Mouse (Mus musculus): Measurements from ENCODE around the gene Rasal1. TPM values are rescaled to one million over a fixed set of nuclear protein-coding genes. Genes with fewer than 3 reads are reported as not detected.

Gene Rasal1
- polyA plus RNA-seq, 1 experiment from 2014 or later = 0.27 TPM

- Histone ChIP-seq H3K27ac (ENCODE audit: low read depth, low read length) (no peak overlapping the region), H3K27me3 (ENCODE audit: control insufficient read depth, insufficient read depth, low read length) (peaks cover 19% of the 10 kb centered on the region), H3K4me3 (ENCODE audit: low read depth, low read length) (no peak overlapping the region)
These were observed 4.5 kb downstream of the Rasal1 start for GRCm38 (mm10) chr5:120652915-120653701.

GRCm38 (mm10) chr5:120653873-120654272 is 5.3 kb downstream of the Rasal1 start:
- no peak overlapping the region for H3K4me2 ChIP-seq
- H3K9me3 ChIP-seq (replicated peaks; ENCODE audit: control insufficient read depth, low read length) = no peaks in the 10 kb centered on the region
- no peak overlapping the region for H3K27ac ChIP-seq (ENCODE audit: low read depth, low read length)
- H3K4me3 ChIP-seq (ENCODE audit: low read depth, low read length) = no peak overlapping the region
- no peak for ATAC-seq (replicated peaks; ENCODE audit: insufficient number of reproducible peaks, low FRiP score, low TSS enrichment)
- peaks cover 22% of the 10 kb centered on the region for H3K27me3 ChIP-seq (ENCODE audit: control insufficient read depth, insufficient read depth, low read length)
- H3K4me1 ChIP-seq (ENCODE audit: control insufficient read depth, insufficient read depth, low read length) = peaks cover 7% of the 10 kb centered on the region; the same call in 1 of the 2 replicates
- 79% methylated on average over 2 of the region's 2 CpGs for WGBS (ENCODE audit: insufficient replicate concordance)
- no peaks in the 10 kb centered on the region for H3K36me3 ChIP-seq (ENCODE audit: control insufficient read depth, insufficient read depth, low read length)
- H3K9ac ChIP-seq (ENCODE audit: low read depth, low read length) = no peak overlapping the region

More at GRCm38 (mm10) chr5:120652915-120653701, 4.5 kb downstream of the Rasal1 start:
- H3K4me2 ChIP-seq = no peak overlapping the region
- H3K9me3 ChIP-seq (replicated peaks; ENCODE audit: control insufficient read depth, low read length) = no peaks in the 10 kb centered on the region
- no peak overlapping the region for H3K9ac ChIP-seq (ENCODE audit: low read depth, low read length)
- 80% methylated on average over 28 of the region's 28 CpGs for WGBS (ENCODE audit: insufficient replicate concordance)
- peaks cover 14% of the 10 kb centered on the region for H3K4me1 ChIP-seq (ENCODE audit: control insufficient read depth, insufficient read depth, low read length)
- no peaks in the 10 kb centered on the region for H3K36me3 ChIP-seq (ENCODE audit: control insufficient read depth, insufficient read depth, low read length)
- no peak for ATAC-seq (replicated peaks; ENCODE audit: insufficient number of reproducible peaks, low FRiP score, low TSS enrichment)

- Histone ChIP-seq H3K36me3 (ENCODE audit: control insufficient read depth, insufficient read depth, low read length) (no peaks in the 10 kb centered on the region), H3K9ac (ENCODE audit: low read depth, low read length) (no peak overlapping the region), H3K27ac (ENCODE audit: low read depth, low read length) (no peak overlapping the region), H3K4me2 (no peak overlapping the region), H3K9me3 (replicated peaks; ENCODE audit: control insufficient read depth, low read length) (no peaks in the 10 kb centered on the region), H3K4me3 (ENCODE audit: low read depth, low read length) (no peak overlapping the region), H3K27me3 (ENCODE audit: control insufficient read depth, insufficient read depth, low read length) (peaks cover 4% of the 10 kb centered on the region; the same call in 1 of the 2 replicates), H3K4me1 (ENCODE audit: control insufficient read depth, insufficient read depth, low read length) (no peaks in the 10 kb centered on the region)
- no peak for ATAC-seq (replicated peaks; ENCODE audit: insufficient number of reproducible peaks, low FRiP score, low TSS enrichment)
- 74% methylated on average over 12 of the region's 12 CpGs for WGBS (ENCODE audit: insufficient replicate concordance)
These were observed 7.7 kb downstream of the Rasal1 start for GRCm38 (mm10) chr5:120656281-120656751.

- H3K27me3 ChIP-seq (ENCODE audit: control insufficient read depth, insufficient read depth, low read length) = peaks cover 18% of the 10 kb centered on the region; the same call in 1 of the 2 replicates
- 51% methylated on average over 5 of the region's 5 CpGs for WGBS (ENCODE audit: insufficient replicate concordance)
- H3K9me3 ChIP-seq (replicated peaks; ENCODE audit: control insufficient read depth, low read length) = no peaks in the 10 kb centered on the region
These were observed 12.2 kb downstream of the Rasal1 start for GRCm38 (mm10) chr5:120660816-120661215.

GRCm38 (mm10) chr5:120664888-120665287 is 16.3 kb downstream of the Rasal1 start:
- WGBS (ENCODE audit: insufficient replicate concordance) = 55% methylated on average over 2 of the region's 2 CpGs
- peaks cover 24% of the 10 kb centered on the region for H3K27me3 ChIP-seq (ENCODE audit: control insufficient read depth, insufficient read depth, low read length)
- no peaks in the 10 kb centered on the region for H3K4me1 ChIP-seq (ENCODE audit: control insufficient read depth, insufficient read depth, low read length)
- H3K36me3 ChIP-seq (ENCODE audit: control insufficient read depth, insufficient read depth, low read length) = no peaks in the 10 kb centered on the region
- no peak for ATAC-seq (replicated peaks; ENCODE audit: insufficient number of reproducible peaks, low FRiP score, low TSS enrichment)
- no peak overlapping the region for H3K9ac ChIP-seq (ENCODE audit: low read depth, low read length)
- no peak overlapping the region for H3K4me2 ChIP-seq
- no peak overlapping the region for H3K27ac ChIP-seq (ENCODE audit: low read depth, low read length)
- no peak overlapping the region for H3K4me3 ChIP-seq (ENCODE audit: low read depth, low read length)
- no peaks in the 10 kb centered on the region for H3K9me3 ChIP-seq (replicated peaks; ENCODE audit: control insufficient read depth, low read length)

More at GRCm38 (mm10) chr5:120660816-120661215, 12.2 kb downstream of the Rasal1 start:
- H3K4me2 ChIP-seq = no peak overlapping the region
- no peak overlapping the region for H3K4me3 ChIP-seq (ENCODE audit: low read depth, low read length)
- no peak overlapping the region for H3K9ac ChIP-seq (ENCODE audit: low read depth, low read length)
- ATAC-seq (replicated peaks; ENCODE audit: insufficient number of reproducible peaks, low FRiP score, low TSS enrichment) = no peak
- H3K27ac ChIP-seq (ENCODE audit: low read depth, low read length) = no peak overlapping the region
- H3K36me3 ChIP-seq (ENCODE audit: control insufficient read depth, insufficient read depth, low read length) = no peaks in the 10 kb centered on the region
- no peaks in the 10 kb centered on the region for H3K4me1 ChIP-seq (ENCODE audit: control insufficient read depth, insufficient read depth, low read length)

GRCm38 (mm10) chr5:120668761-120669160 is 20.1 kb downstream of the Rasal1 start:
- Histone ChIP-seq H3K27ac (ENCODE audit: low read depth, low read length) (no peak overlapping the region), H3K4me2 (no peak overlapping the region), H3K9me3 (replicated peaks; ENCODE audit: control insufficient read depth, low read length) (no peaks in the 10 kb centered on the region), H3K9ac (ENCODE audit: low read depth, low read length) (no peak overlapping the region), H3K27me3 (ENCODE audit: control insufficient read depth, insufficient read depth, low read length) (peaks cover 14% of the 10 kb centered on the region), H3K4me3 (ENCODE audit: low read depth, low read length) (no peak overlapping the region), H3K4me1 (ENCODE audit: control insufficient read depth, insufficient read depth, low read length) (no peaks in the 10 kb centered on the region), H3K36me3 (ENCODE audit: control insufficient read depth, insufficient read depth, low read length) (no peaks in the 10 kb centered on the region)
- WGBS (ENCODE audit: insufficient replicate concordance) = 69% methylated on average over 7 of the region's 7 CpGs
- ATAC-seq (replicated peaks; ENCODE audit: insufficient number of reproducible peaks, low FRiP score, low TSS enrichment) = no peak

- Histone ChIP-seq H3K4me2 (no peak overlapping the region), H3K27ac (ENCODE audit: low read depth, low read length) (no peak overlapping the region)
- 82% methylated on average over 7 of the region's 7 CpGs for WGBS (ENCODE audit: insufficient replicate concordance)
These were observed 21.5 kb downstream of the Rasal1 start for GRCm38 (mm10) chr5:120670132-120670531.

GRCm38 (mm10) chr5:120671865-120672264 is 23.3 kb downstream of the Rasal1 start:
- H3K4me3 ChIP-seq (ENCODE audit: low read depth, low read length) = no peak overlapping the region
- no peak overlapping the region for H3K4me2 ChIP-seq
- H3K9me3 ChIP-seq (replicated peaks; ENCODE audit: control insufficient read depth, low read length) = no peaks in the 10 kb centered on the region
- H3K4me1 ChIP-seq (ENCODE audit: control insufficient read depth, insufficient read depth, low read length) = no peaks in the 10 kb centered on the region
- H3K27ac ChIP-seq (ENCODE audit: low read depth, low read length) = no peak overlapping the region
- no peaks in the 10 kb centered on the region for H3K36me3 ChIP-seq (ENCODE audit: control insufficient read depth, insufficient read depth, low read length)
- H3K27me3 ChIP-seq (ENCODE audit: control insufficient read depth, insufficient read depth, low read length) = peaks cover 15% of the 10 kb centered on the region
- 67% methylated on average over 3 of the region's 3 CpGs for WGBS (ENCODE audit: insufficient replicate concordance)
- H3K9ac ChIP-seq (ENCODE audit: low read depth, low read length) = no peak overlapping the region
- ATAC-seq (replicated peaks; ENCODE audit: insufficient number of reproducible peaks, low FRiP score, low TSS enrichment) = no peak

More at GRCm38 (mm10) chr5:120670132-120670531, 21.5 kb downstream of the Rasal1 start:
- ATAC-seq (replicated peaks; ENCODE audit: insufficient number of reproducible peaks, low FRiP score, low TSS enrichment) = no peak
- Histone ChIP-seq H3K27me3 (ENCODE audit: control insufficient read depth, insufficient read depth, low read length) (peaks cover 17% of the 10 kb centered on the region), H3K9ac (ENCODE audit: low read depth, low read length) (no peak overlapping the region), H3K9me3 (replicated peaks; ENCODE audit: control insufficient read depth, low read length) (no peaks in the 10 kb centered on the region), H3K4me1 (ENCODE audit: control insufficient read depth, insufficient read depth, low read length) (no peaks in the 10 kb centered on the region), H3K4me3 (ENCODE audit: low read depth, low read length) (no peak overlapping the region), H3K36me3 (ENCODE audit: control insufficient read depth, insufficient read depth, low read length) (no peaks in the 10 kb centered on the region)

All from heart, embryonic 11.5 days (tissue).